Mouse (Mus musculus): ENCODE measurements at regions not wholly inside any gene's neighbourhood (a gene's known extent, or its start where the extent isn't known, plus 50 kb on each side); places are given as distances from the start of the nearest gene placed in this dataset.

DNA sequence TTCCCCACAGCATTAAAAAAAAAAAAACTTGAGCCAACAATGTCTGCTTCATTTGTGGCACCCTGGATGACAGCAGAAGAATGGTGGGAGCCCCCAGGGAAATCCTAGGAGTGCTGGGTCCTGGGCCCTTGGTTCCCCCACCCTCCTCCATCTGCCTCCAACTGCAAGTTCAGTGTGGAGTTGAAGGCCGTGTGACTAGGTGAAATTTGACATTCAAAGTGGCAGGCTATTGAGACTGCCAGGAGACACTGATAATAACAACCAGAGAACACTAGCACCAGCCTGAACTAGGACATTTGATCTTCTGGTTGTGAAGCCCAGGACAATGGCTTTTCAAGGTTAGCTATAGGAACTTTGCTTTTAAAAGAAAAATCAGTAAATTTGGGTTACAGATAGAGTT is 74.0 kb downstream of the Adamts15 start:
- no peak for DNase-seq (ENCODE audit: low read depth, low spot score)

DNA sequence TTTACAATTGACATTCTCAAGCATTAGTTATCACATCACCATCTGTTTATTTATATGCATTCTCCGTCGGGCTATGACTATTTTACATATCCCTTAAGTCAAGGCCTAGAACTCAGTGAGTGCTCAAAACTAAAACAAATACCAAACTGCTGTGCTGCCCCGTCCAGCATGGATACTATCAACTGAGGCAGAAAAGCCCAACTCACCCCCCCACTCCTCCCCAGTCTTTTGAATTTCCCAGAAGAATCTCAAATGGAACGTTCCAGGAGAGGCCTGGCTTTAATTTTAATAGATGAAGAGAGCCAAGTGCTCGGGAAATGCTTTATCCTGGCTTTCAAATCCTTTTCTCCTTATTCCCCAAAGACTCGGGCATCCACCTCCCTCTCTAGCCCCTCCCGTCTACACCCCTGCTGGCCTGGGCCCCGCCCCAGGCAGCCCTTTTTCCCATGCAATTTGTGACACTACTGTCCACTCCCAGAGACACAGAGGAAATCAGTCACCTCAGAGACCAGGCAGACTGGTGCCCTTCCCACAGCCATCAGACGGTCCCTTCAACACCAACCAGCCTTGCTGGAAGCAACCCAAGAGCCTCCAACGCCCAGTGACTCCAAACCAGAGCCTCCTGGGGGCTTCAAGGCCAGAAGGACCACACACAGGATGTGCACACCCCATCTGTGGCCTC is 76.5 kb downstream of the Adamts15 start:
- no peak for DNase-seq (ENCODE audit: low read depth, low spot score)

DNA sequence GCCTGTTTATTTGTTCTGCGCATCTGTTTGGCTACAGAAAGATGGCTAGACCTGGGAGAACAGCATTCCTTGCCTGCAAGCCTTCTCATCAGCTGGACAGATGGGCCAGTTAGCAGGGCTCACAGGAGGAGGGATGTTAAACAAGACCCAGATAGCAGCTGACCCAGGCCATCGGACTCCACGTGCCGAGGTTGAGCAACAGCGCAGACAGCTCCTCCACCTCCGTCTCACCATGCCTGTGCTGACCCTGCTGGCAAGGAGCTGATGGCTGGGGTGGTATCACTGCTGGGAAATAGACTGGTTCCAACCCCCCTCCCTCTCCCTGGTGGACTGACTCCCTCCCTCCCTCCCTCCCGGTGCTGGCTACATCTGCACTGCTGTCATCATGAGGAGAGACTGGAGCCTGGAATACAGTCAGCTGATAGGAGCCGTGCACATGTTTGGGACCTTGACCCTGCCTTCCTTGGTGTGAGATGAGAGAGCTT is 78.1 kb downstream of the Adamts15 start:
- DNase-seq (ENCODE audit: low read depth, low spot score), result no peak

DNA sequence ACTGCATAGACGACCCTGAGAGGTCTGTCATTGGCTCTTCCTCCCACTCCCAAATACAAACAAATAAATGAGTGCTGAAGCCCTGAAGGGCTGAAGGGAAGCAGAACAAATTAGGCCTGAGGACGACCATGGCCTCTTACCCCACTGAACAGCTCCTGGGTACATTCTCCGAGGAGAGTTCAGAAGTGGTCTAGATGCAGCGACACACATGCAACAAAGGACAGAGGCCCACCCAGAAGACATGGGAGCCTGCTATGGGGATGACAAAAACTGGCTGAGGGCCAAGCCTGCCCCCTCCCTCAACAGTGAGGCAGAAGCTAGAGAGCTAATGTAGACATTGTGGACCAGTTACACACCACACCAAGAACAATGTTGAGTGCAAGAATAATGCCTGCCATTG is 87.3 kb downstream of the Adamts15 start:
- DNase-seq (ENCODE audit: low read depth, low spot score), result peak; percentile 39

DNA sequence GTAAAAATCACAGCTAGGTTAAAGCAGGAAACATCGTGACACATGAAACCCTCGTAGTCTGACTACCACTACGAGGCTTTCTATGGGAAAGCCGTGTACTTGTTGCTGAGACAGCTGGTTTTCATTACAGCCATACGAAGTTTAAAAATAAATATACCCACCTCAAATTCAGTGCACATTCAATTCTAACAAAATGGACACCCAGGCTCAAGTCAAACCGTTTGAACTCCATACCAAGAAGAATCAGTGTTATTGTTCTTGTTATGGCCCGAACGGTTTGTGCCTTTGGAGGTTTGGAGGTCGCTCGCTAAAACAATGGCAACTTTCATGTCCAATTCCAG is 87.7 kb downstream of the Adamts15 start:
- DNase-seq (ENCODE audit: low read depth, low spot score), result peak; percentile 47

DNA sequence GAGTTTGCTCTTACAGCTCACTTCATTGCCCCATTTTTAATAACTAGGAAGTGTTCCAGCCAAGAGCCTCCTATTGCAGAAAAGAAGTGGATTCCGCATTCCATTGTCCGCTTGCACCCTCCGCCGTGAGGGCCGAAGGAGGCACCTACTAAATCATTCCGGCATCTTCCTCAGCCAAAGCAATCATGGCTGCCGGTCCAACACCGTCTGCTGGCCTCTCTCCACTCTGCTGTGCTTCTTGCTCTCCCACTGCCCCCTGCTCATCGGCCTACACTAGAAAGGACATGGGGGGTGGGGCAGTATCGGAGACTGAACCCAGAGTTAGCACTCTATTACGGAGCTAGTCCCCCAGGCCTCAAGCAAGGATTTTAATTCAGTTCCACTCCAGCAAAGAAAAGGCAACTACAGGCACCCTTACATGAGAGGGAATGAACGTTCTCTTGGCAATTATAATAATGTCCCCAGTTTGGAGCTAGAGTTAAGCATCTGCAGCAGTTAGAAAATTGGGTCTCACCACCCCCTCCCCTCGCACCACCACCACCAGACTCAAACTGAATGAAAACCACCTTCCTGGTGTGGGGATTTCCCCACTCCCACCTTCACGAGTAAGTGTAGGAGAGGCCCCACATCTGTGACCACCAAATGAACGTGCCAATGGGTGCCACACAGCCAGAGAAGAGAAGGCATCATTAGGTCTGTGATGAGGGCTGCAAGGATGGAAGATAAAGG is 88.3 kb downstream of the Adamts15 start:
- no peak for DNase-seq (ENCODE audit: low read depth, low spot score)

DNA sequence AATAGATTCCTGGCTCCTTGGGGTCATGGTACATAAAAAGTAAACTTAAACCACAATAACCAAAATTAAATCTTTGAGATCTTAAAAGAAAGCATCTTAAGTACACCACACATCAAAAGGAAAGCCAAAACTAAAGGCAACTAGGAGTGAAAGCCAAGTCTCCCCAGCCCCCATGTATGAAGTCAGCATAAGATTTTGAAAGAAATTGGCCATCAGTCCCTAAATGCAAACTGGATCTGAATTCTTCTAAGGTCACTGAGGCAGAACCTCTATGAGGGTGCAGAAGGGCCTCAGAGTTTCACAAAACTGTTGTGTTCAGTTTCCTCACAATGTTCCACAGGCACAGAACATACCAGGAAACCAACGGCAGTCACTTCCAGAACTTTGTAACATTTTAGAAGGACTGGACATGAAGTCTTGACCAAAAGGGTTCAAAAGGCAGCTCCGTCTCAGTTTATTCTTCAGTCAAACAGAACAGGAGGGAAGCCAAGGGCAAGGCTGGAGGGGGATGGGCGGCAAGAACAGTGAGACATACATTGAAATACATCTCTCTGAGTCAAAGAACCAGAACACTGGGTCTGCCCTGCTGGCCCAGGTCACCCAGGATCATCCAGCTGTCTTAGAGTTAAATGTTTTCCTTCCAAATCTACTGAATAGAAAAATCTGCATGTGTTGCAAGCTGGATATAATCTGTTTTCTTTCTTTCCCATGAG is 92.9 kb downstream of the Adamts15 start:
- no peak for DNase-seq (ENCODE audit: low read depth, low spot score)

DNA sequence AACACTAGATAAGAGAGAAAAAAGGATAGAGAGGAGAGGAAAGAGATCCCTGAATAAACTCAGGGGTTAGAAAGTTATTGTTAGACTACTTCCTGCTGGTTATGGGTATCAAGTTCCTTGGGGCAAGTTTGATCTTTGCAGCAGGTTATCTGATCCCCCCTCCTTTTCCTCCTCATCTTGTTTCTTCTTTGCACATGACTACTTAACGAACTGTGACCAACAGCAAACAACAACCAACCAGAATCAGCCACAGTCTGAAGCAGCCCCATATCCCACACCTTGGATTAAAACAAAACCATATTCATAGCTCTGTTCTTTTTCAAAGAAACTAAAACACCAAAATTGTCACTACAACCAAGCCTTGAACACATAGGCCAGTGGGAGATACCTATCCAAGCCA is 94.5 kb downstream of the Adamts15 start:
- DNase-seq (ENCODE audit: low read depth, low spot score), result no peak

DNA sequence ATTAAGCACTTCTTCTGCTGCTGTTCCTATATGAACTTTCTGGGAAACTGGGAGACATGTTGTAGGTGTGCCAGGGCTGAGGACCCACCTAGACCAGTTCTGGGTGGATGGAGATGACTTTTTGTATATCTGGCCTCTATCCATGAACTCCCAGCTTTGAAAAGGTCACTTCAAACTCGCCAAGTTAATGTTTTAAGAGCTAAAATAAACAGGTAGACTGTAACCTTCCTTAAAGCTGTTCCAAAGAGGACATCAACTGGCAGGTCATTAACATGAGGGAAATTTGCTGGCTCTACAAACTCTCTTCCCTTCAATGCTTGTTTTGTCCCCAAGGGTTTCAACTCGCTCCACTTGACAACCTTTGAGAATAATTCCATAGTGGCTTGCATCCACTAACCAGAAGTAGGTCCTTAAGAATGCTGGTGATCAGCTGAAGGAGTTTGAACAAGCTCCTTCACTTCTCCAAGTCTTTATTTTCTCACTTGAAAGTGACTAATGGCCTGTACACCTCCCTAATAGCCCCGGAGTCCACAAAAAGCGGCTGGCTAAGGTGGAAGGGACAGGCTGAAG is 98.1 kb downstream of the Adamts15 start:
- no peak for DNase-seq (ENCODE audit: low read depth, low spot score)

DNA sequence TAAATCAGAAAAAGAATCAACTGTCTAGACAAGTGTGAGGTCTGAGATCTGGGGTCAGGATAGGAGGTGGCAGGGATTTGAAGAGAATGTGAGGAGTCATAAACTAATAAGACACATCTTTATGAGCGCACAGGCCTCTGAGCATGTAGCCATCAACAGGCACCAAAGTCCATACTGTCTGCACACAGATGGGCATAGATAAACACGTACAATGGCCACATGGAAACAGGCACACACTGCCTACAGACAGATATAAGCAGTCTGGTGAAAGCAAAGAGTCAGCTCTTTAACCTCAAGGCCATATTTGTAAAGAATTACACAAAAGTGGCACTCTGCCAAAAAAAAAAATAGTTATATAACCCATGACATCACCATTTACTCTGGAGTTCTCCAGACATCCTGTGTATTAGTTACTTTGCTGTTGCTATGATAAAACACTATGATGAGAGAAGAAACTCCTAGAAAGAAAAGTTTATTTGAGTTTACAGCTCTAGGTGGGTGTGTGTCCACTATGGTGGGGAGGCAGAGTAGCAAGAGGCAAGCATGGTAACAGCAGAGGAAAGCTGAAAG is 101.4 kb downstream of the Adamts15 start:
- no peak for DNase-seq (ENCODE audit: low read depth, low spot score)

DNA sequence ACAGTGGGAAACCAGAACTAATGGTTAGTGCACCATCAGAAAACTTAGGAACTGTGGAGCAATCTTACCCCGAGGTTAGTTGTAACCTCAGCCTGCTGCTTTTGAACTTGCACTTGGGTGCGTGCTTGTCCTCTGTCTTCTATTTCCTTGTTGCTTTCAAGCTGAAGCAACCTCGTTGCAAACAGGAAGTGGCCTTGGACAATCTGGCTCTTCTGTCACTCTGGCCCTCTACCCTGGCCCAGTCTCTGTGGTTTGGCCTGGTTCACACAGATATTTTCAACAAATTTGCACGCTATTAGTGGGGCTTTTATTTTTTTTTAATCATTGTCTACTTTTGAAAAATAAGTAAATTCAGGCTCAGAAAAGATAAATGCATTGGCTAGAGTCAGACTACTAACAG is 109.0 kb downstream of the Adamts15 start:
- DNase-seq (ENCODE audit: low read depth, low spot score), result no peak

DNA sequence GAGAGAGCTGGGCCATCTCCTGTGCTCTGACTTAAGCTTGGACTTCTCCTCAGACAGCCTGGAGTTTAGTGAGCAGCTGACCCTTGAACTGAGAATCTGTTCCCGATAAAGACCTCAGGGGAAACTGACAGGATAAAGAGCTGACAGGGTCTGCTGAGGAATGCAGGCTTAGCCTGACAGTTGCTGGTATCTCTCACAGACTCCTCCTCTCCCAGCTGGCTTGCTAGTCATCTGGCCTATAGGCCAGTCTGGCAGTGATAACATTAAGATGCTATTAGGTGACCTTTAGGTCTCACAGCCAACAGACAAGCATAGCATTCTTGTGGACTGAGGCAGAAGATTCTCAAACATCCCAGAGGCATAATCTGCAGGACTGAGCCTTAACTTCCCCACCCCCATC is 111.4 kb downstream of the Adamts15 start:
- DNase-seq (ENCODE audit: low read depth, low spot score), result peak; percentile 75

DNA sequence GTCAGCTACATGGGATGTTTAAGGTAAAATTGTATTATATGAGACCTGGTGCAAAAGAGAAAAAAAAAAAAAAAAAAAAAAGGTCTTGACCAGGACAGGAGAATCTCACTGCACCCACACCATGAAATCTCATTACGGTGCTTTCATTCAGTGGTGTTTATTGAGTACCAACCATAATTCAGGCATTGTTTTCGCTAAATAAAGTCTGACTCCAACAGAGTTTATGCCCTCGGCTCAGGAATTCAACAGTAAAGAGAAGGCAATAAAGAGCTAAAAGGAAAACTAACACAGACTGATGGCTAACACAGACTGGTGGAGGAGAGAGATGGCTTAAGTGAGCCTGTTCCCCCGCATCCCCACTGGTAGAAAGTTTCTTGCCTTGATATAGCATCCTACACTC is 112.0 kb downstream of the Adamts15 start:
- no peak for DNase-seq (ENCODE audit: low read depth, low spot score)

DNA sequence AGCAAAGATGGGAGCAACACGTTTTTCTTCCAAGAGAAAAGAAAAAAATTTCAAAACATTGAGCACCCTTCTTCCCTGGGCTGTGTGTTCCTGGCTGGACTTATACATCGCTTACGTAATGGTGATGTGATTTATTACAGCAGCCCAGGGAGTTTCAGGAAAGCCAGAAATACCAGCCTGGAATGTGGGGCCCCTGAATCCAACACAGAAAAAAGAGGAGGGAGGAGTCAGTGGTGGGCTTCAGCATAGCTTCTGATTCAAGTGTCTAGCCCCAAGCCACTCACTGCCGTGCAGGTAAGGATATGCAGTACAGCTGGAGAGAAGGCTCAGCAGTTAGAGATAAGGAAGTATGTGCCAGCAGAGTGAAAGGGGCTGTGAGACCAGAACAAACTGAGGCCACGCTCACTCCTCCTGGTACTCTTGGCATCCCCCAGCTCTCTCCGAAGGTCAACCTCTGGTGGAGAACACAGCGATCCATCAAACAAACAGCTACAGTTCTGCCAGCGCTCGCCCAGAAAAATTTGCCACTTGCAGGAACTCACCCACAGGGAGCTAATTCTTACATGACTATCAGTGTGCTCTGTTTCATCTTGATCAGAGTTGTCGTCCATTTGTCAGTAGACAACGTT is 113.3 kb downstream of the Adamts15 start:
- DNase-seq (ENCODE audit: low read depth, low spot score), result peak; percentile 84

DNA sequence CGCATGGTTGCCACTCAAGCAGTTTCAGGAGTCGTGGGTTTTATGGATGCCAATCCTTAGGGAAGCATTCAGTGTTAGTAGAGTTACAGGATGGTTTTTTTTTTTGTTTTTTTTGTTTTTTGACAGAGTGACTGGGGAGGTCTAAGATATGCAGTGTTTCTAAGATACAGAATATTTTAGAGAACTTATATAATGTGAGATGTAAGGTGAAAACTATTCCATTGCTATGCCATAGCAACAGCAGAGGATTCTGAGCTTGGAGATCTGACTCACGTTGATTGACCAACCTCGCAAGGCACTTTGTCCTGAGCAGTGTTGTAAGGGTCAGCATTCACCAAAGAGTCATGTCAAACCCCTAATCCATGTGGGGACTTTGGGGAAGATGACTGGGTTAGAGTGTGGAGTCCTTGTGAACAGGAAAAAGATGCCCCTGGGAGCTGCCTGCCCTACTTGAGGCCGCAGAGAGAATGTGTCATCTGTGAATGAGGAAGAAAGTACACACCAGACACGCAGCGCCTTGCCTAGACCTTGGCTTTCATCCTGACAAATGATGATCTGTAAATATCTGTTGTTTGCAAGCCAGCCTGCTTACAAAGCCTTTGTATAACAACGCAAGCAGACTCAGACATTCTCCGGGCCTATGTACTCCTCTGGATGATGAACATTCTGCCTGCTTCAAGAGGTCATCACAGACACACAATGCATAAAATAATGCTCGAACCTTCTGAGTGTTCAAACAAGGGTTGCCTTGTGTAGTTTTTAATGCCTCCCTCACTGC is 118.3 kb downstream of the Adamts15 start:
- DNase-seq (ENCODE audit: low read depth, low spot score), result no peak

DNA sequence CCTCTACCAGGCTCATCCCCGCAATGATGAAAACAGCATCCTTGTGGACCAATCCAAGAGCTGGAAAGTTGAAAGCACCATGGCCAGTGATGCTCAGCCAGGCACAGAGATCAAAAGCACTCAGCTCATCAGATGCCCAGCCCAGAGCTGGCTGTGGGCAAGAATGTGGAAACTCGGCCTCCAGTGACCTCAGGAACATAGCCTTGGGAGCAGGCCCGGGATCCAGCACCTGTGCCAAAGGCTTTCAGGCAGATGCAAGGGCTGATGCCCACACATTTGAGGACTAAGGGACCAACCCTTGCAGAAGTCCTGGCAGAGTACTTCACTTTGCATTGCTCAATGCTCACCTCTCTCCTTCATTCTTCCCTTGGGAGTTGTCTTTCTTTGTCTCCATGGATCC is 119.4 kb downstream of the Adamts15 start:
- DNase-seq (ENCODE audit: low read depth, low spot score), result no peak

DNA sequence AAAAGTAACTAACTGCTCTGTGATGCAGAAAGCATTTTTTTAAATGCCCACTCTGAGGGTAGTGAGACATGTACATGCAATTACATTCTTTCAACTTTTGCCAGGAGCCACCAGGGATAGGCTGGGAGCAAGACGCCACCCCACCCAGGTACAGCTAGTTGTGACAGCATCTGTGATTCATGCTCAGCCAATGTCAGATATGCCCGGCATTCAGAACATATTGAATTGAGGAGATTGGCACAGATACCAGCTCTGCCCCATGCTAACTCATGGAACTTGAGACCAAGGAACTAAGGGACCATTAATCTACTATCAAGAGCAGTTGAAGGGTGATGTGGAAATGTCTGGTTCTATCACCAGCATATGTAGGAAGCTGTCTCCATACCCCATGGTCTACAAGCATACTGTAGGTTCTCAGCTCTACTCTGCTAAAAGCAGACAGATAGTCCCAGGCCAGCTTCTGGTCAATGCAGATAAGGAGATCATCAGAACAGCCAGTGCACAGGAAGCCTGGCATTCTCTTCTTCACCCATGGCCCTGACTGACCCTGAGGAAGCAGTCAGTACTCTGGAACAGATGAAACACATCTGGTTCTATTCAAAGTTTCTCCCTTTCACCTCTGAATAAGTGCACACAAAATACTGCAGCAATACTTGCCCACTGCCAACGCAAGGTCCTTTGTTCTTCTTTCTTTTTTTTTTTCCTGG is 127.4 kb downstream of the Adamts15 start:
- DNase-seq (ENCODE audit: low read depth, low spot score), result no peak

DNA sequence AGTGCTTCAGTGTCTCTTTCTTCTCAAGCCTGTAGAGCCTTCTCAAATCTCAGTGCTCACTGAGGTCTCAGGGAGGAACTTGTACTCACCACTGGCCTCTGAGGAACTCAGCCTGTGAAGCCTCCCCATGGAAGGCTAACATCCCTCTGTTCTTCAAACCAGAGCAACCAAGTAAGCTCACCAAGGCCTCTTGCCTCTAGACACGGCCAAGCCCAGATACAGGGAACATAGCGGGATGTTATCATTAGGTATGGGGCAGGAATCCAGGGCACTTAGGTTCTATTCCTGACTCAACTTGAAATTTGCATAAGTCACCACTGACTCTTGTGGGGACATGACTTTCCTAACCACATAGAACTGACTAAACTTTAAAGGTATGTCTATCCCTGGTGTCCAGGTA is 141.0 kb downstream of the Adamts15 start:
- no peak for DNase-seq (ENCODE audit: low read depth, low spot score)

DNA sequence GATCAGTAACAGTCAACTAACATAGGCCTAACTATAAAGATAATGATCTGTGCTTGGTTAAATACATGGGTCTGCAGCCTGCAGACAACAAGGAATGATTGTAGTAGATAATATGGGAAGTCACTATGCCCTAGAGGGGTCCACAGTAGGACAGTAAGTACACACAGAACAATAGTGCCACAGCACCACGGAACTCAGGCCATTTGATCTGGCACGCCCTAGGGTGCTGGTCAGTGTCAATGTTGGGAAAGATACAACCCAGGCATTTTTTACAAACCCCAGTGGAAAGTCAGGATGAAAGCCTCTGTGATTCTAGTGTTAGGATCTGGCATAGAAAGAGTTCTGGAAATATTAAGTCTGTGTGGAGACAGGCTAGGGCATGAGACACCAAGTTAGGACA is 144.4 kb downstream of the Adamts15 start:
- DNase-seq (ENCODE audit: low read depth, low spot score), result no peak

DNA sequence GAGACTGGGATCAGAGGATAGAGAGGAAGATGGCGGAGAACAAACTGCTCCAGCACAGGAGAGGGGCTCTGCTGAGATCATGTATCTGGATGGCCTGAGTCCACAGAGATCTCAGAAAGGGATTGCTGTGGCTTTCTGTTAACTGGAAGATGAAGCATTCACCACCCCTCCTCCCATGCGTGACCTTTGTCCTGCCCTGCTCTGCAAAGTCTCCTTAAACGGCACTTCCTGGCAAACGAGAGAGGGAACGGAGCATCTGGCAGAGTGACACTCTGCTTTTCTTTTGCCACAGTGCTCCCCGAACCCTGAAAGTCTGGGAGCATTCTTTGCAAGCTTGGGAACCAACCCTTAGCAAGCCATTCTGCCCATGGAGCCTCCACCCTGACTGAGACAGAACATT is 147.1 kb downstream of the Adamts15 start:
- no peak for DNase-seq (ENCODE audit: low read depth, low spot score)

All from mesoderm, embryonic 11.5 days (tissue).